Mouse (Mus musculus) embryonic facial prominence, embryonic 13.5 days (tissue): ENCODE results near the gene Hist1h2ao. TPM values are rescaled to one million over a fixed set of nuclear protein-coding genes. Genes with fewer than 3 reads are reported as not detected.
A peak's percentile ranks its signal among the peaks of the same experiment; 100 is the strongest.

Experiments
- ATAC-seq: fragments of 200-750 bp; cut with Nextera tagmentation; 2 replicates; pipeline ENCODE4 v1.8.0; 2017; ENCODE audit warnings: low read depth; ENCODE audit not compliant: insufficient number of reproducible peaks, insufficient read depth, low FRiP score, low TSS enrichment
- H3K27ac ChIP-seq: fragments of 300-500 bp; sonication (generic); 2 replicates; pipeline ENCODE4 v1.5.1; 2015; ENCODE audit warnings: moderate library complexity, mild to moderate bottlenecking, inconsistent platforms
- H3K27me3 ChIP-seq: fragments of 300-500 bp; sonication (generic); 2 replicates; pipeline ENCODE4 v1.6.1; 2015; ENCODE audit warnings: mild to moderate bottlenecking, inconsistent platforms
- H3K36me3 ChIP-seq: fragments of 300-500 bp; sonication (generic); 2 replicates; pipeline ENCODE4 v1.6.1; 2015; ENCODE audit warnings: mild to moderate bottlenecking, inconsistent platforms
- H3K4me1 ChIP-seq: fragments of 300-500 bp; sonication (generic); 2 replicates; pipeline ENCODE4 v1.6.1; 2015; ENCODE audit warnings: inconsistent platforms
- H3K4me2 ChIP-seq: fragments of 300-500 bp; sonication (generic); 2 replicates; pipeline ENCODE4 v1.6.1; 2015; ENCODE audit warnings: moderate library complexity, mild to moderate bottlenecking, inconsistent platforms
- H3K4me3 ChIP-seq: fragments of 300-500 bp; sonication (generic); 2 replicates; pipeline ENCODE4 v1.5.1; 2015; ENCODE audit warnings: mild to moderate bottlenecking, inconsistent platforms
- H3K9ac ChIP-seq: fragments of 300-500 bp; sonication (generic); 2 replicates; pipeline ENCODE4 v1.6.1; 2015; ENCODE audit warnings: mild to moderate bottlenecking, inconsistent platforms
- H3K9me3 ChIP-seq: fragments of 300-500 bp; sonication (generic); 2 replicates; pipeline ENCODE4 v1.6.1; 2016; ENCODE audit warnings: inconsistent platforms
- WGBS: fragments of 180-500 bp; shearing (Covaris S2); methylation state at CpG from one replicate; pipeline ENCODE4 v1.1.7; 2015; ENCODE audit warnings: mixed read lengths; 5-methylcytosine and 5-hydroxymethylcytosine counted together
- microRNA-seq: library from miRNA; unstranded; fragments of <30 nt; microRNA quantifications from one replicate; pipeline ENCODE4, GENCODE M21; 2016
- polyA plus RNA-seq: library from polyadenylated mRNA; unstranded; fragments of >200 nt; fragmentation: Nextera tagmentation; extraction: Ambion mirVana; gene quantifications from 2 replicates; pipeline ENCODE4 v1.2.1, GENCODE M21; 2015

Hist1h2ao gene
- polyA plus RNA-seq, 1 experiment from 2014 or later, result not detected

GRCm38 (mm10) chr13:21855698-21856162 is 45.5 kb downstream of the Hist1h2ao start:
- 2% methylated on average over 15 of the region's 15 CpGs for whole genome bisulfite sequencing
- H3K9me3 ChIP-seq, result no peaks in the 10 kb centered on the region
- peak overlapping the region; percentile 53; the same call in 1 of the 2 replicates for H3K9ac ChIP-seq

More at GRCm38 (mm10) chr13:21855698-21856162, 45.5 kb downstream of the Hist1h2ao start:
- Histone ChIP-seq H3K27me3 (no peaks in the 10 kb centered on the region), H3K4me2 (peak overlapping the region; percentile 60), H3K4me1 (0 out of 2 replicates have a peak, but pooled peaks cover 4% of the 10 kb centered on the region), H3K27ac (no peak overlapping the region), H3K36me3 (no peaks in the 10 kb centered on the region), H3K4me3 (peak overlapping the region; percentile 48)
- ATAC-seq, result no peak

Small RNAs within 50 kb of the gene (microRNA-seq; reads per million reads assigned to microRNA genes)
- not detected for gene Gm19658
- gene Gm44346, result not detected
- not detected for gene Gm44466

Other genes starting within 250 kb of the Hist1h2ao start
- not detected in 2 replicates for gene Olfr1364, start 228.7 kb upstream of the Hist1h2ao start, polyA plus RNA-seq
- not detected in 2 replicates for gene Olfr1362, start 196.4 kb upstream of the Hist1h2ao start, polyA plus RNA-seq
- gene Olfr11, start 167.9 kb upstream of the Hist1h2ao start, polyA plus RNA-seq, result 0.28 TPM in 1 of 2 replicates, not detected in the other
- 0.10 TPM in 1 of 2 replicates, not detected in the other for gene Olfr1361, start 147.1 kb upstream of the Hist1h2ao start, polyA plus RNA-seq
- not detected in 2 replicates for gene Olfr1360, start 133.1 kb upstream of the Hist1h2ao start, polyA plus RNA-seq
- gene Olfr1359, start 112.4 kb upstream of the Hist1h2ao start, polyA plus RNA-seq, result not detected in 2 replicates
- gene Hist1h2bl, start 94.3 kb upstream of the Hist1h2ao start, polyA plus RNA-seq, result 2.1 and 5.2 TPM in 2 replicates
- gene Hist1h2ai, start 94.0 kb upstream of the Hist1h2ao start, polyA plus RNA-seq, result 48.1 and 52.2 TPM in 2 replicates
- gene Hist1h3h, start 92.8 kb upstream of the Hist1h2ao start, polyA plus RNA-seq, result 10.0 and 21.3 TPM in 2 replicates
- gene Hist1h2bm, start 88.4 kb upstream of the Hist1h2ao start, polyA plus RNA-seq, result 4.2 and 7.3 TPM in 2 replicates
- 1.0 and 2.2 TPM in 2 replicates for gene Hist1h4j, start 75.4 kb upstream of the Hist1h2ao start, polyA plus RNA-seq
- gene Hist1h4k, start 60.0 kb upstream of the Hist1h2ao start, polyA plus RNA-seq, result 3.0 and 6.7 TPM in 2 replicates
- gene Hist1h2ak, start 56.6 kb upstream of the Hist1h2ao start, polyA plus RNA-seq, result 33.2 and 47.8 TPM in 2 replicates
- gene Hist1h2bn, start 56.3 kb upstream of the Hist1h2ao start, polyA plus RNA-seq, result 6.2 and 6.6 TPM in 2 replicates
- 30.2 and 32.9 TPM in 2 replicates for gene Hist1h1b, start 29.8 kb upstream of the Hist1h2ao start, polyA plus RNA-seq
- gene Hist1h3i, start 27.1 kb upstream of the Hist1h2ao start, polyA plus RNA-seq, result 128 and 155 TPM in 2 replicates
- 10.9 and 15.4 TPM in 2 replicates for gene Hist1h2an, start 23.2 kb upstream of the Hist1h2ao start, polyA plus RNA-seq
- gene Hist1h2bp, start 23.0 kb upstream of the Hist1h2ao start, polyA plus RNA-seq, result 0.72 and 1.7 TPM in 2 replicates
- gene Hist1h2bq, start 268 bp upstream of the Hist1h2ao start, polyA plus RNA-seq, result 21.6 and 33.1 TPM in 2 replicates
- not detected in 2 replicates for gene Hist1h4m, start 1.3 kb downstream of the Hist1h2ao start, polyA plus RNA-seq
- gene Hist1h4n, start 21.7 kb downstream of the Hist1h2ao start, polyA plus RNA-seq, result 14.7 and 15.3 TPM in 2 replicates
- 3,982 and 4,261 TPM in 2 replicates for gene Hist1h2ap, start 23.0 kb downstream of the Hist1h2ao start, polyA plus RNA-seq
- gene Hist1h2br, start 23.3 kb downstream of the Hist1h2ao start, polyA plus RNA-seq, result 23.0 and 34.3 TPM in 2 replicates
- 16.8 and 18.0 TPM in 2 replicates for gene Zfp184, start 134.6 kb downstream of the Hist1h2ao start, polyA plus RNA-seq
- 0.31 TPM in 1 of 2 replicates, not detected in the other for gene Pom121l2, start 170.7 kb downstream of the Hist1h2ao start, polyA plus RNA-seq
- 0.59 and 1.2 TPM in 2 replicates for gene Prss16, start 199.3 kb downstream of the Hist1h2ao start, polyA plus RNA-seq
- 5.2 and 5.4 TPM in 2 replicates for gene Hist1h2ah, start 225.1 kb downstream of the Hist1h2ao start, polyA plus RNA-seq
- gene Hist1h2bk, start 225.4 kb downstream of the Hist1h2ao start, polyA plus RNA-seq, result 9.5 and 15.3 TPM in 2 replicates
- 26.0 and 31.3 TPM in 2 replicates for gene Hist1h4i, start 230.9 kb downstream of the Hist1h2ao start, polyA plus RNA-seq
- gene Hist1h2ag, start 232.5 kb downstream of the Hist1h2ao start, polyA plus RNA-seq, result 78.1 and 82.3 TPM in 2 replicates
- gene Hist1h2bj, start 232.7 kb downstream of the Hist1h2ao start, polyA plus RNA-seq, result 12.2 and 14.3 TPM in 2 replicates